Mouse (Mus musculus): Measurements from ENCODE around the gene Slc36a1.

Gene Slc36a1

GRCm38 (mm10) chr11:55208001-55208690, 4.0 kb downstream of the Slc36a1 start:
- DNase-seq (ENCODE audit: low read depth in 2 of 2, low spot score in 2 of 2): no peak

- DNase-seq (ENCODE audit: low read depth in 2 of 2, low spot score in 2 of 2): no peak
Measured at GRCm38 (mm10) chr11:55209032-55209431, 4.9 kb downstream of the Slc36a1 start.

GRCm38 (mm10) chr11:55209626-55210353, 5.6 kb downstream of the Slc36a1 start:
- no peak for DNase-seq (ENCODE audit: low read depth in 2 of 2, low spot score in 2 of 2)

GRCm38 (mm10) chr11:55213518-55213917, 9.4 kb downstream of the Slc36a1 start:
- no peak for DNase-seq (ENCODE audit: low read depth in 2 of 2, low spot score in 2 of 2)

DNA sequence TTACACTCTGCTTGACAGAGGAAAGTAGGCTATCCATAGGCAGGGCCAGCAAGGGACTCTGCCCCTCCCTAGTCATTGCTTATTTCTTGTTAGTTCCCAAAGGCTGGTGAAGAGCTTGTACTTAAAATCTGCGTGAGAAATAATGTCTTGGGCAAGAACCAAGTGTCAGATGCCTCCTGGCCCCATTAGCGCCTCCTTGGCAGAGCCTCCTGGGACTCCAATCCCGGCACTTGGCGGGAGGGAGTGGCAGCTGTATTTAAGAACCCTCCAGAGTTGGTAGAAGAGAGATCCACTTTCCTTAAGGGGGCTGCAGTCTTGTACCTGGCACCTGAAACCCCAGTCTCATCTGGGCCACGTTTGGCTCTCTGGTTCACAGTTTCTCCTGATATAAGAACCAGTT, 10.0 kb downstream of the Slc36a1 start:
- no peak for DNase-seq (ENCODE audit: low read depth in 2 of 2, low spot score in 2 of 2)

DNA sequence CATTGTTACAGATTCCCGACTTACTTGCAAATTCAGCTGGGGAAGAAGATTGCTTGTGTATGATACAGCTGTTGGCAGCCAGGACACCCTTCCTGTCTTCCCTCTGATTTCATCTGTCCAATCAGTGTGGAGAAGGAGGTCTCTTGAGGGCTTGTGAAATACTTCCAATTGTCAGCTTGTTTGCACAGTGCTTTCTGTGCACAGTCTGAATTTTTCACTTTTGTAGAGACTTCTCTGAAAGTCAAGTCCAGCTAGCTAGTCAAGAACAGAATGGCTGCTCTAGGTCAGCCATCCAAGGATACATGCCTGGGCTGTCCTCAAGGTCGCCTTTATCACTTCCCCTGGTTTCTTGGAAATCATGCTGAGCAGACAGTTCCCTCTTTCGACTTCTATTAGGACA, 10.8 kb downstream of the Slc36a1 start:
- DNase-seq (ENCODE audit: low read depth in 2 of 2, low spot score in 2 of 2): no peak

- no peak for DNase-seq (ENCODE audit: low read depth in 2 of 2, low spot score in 2 of 2)
Measured at GRCm38 (mm10) chr11:55216061-55216460, 11.9 kb downstream of the Slc36a1 start.

GRCm38 (mm10) chr11:55216830-55217229, 12.7 kb downstream of the Slc36a1 start:
- no peak for DNase-seq (ENCODE audit: low read depth in 2 of 2, low spot score in 2 of 2)

DNA sequence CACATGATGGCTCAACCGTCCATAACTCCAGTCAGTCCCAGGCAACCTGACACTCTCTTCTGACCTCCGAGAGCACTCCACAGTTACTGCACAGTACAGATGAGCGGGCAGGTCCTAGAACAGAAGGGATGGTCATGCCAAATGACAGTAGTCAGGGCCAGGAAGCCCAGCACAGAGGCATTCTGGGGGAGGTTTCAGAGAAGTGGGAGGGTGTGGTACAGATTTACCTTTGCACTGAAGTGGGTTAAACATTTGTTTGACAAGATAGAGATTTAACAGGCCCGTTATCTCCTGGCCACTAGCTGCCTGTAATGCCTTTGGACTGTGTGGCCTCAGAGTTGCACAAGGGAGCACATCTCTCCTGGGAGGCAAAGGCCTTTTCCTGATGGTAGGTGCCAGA, 13.3 kb downstream of the Slc36a1 start:
- no peak for DNase-seq (ENCODE audit: low read depth in 2 of 2, low spot score in 2 of 2)

GRCm38 (mm10) chr11:55217880-55218279, 13.7 kb downstream of the Slc36a1 start:
- DNase-seq (ENCODE audit: low read depth in 2 of 2, low spot score in 2 of 2): no peak

- no peak for DNase-seq (ENCODE audit: low read depth in 2 of 2, low spot score in 2 of 2)
Measured at GRCm38 (mm10) chr11:55218473-55218872, 14.3 kb downstream of the Slc36a1 start.

DNA sequence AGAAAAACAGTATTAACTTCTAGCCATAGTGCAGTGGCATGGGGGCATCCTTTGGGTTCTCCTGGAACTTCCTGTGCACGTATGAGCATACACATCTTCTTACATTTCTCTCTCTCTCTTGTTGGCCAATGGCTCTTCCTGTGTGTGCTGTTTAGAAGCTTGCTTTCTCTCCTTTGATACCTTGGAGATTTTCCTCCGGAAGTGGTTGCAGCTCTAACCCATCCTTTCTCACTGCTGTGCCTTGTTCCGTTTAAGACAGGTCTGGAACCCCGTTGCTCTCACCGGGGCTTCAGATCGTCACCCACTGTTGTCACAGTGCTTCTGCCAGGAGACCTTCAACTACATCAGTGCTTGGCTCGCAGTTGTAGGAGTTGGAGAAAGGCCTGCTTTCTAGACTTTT, 17.2 kb downstream of the Slc36a1 start:
- no peak for DNase-seq (ENCODE audit: low read depth in 2 of 2, low spot score in 2 of 2)

DNA sequence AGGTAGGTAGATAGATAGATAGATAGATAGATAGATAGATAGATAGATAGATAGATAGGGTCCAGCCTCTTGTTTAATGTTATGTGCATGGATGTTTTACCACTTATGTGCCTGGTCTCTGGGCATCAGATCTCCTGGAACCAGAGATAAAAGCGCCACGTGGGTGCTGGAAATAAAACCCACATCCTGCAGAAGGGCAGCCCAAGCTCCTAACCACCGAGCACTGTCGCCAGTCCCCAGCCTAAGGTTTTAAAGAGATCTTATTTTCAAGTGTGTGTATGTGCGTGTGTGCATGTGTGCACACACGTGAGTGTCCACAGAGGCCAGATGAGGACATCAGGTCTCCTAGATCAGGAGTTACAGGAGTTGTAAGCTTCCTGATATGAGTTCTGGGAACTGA, 26.9 kb downstream of the Slc36a1 start:
- no peak for DNase-seq (ENCODE audit: low read depth in 2 of 2, low spot score in 2 of 2)

DNA sequence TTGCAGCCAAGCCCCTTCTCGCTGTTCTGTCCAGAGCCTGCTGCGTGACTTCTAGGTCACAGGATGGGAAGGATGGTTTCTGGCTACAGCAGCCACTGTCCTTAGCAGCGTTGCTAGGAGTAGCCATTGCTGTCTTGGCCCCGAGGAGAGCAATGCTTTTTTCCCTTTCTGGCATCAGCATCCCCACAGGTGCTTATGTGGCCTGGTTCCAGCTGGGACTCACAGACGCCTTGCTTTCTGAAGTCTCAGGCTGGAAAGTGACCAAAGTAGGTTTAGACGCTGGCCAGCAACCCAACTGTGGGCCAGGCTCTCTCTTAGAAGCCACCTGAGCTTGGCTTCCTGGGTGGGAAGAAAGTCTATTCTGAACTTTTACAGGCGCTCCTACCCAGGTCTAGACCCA, 30.1 kb downstream of the Slc36a1 start:
- DNase-seq (ENCODE audit: low read depth in 2 of 2, low spot score in 2 of 2): no peak

- DNase-seq (ENCODE audit: low read depth in 2 of 2, low spot score in 2 of 2): no peak
Measured at GRCm38 (mm10) chr11:55234791-55235190, 30.6 kb downstream of the Slc36a1 start.

GRCm38 (mm10) chr11:55236815-55237214, 32.7 kb downstream of the Slc36a1 start:
- DNase-seq (ENCODE audit: low read depth in 2 of 2, low spot score in 2 of 2): no peak

- DNase-seq (ENCODE audit: low read depth in 2 of 2, low spot score in 2 of 2): no peak
Measured at GRCm38 (mm10) chr11:55239496-55239895, 35.3 kb downstream of the Slc36a1 start.

DNA sequence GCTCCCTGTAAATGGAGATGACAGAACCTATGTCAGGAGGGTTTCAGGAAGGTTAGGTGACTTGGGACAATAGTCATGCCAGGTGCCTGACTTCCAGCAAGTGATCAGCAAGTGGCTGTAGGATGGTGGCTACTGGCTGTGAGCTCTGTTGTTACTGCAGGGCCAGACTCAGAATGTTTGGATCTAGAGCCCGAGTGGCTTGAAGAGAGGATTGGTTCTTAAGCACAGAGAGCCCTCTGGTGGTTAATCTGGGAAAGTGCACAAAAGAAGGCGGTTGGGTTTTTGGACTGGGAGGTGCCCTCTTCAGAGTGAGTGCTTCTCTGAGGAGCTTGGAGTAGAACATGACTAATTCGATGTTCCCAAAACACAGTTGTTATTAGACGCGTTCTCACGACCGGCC, 36.4 kb downstream of the Slc36a1 start:
- peak; percentile 59 to 70 for DNase-seq (ENCODE audit: low read depth in 2 of 2, low spot score in 2 of 2)

DNA sequence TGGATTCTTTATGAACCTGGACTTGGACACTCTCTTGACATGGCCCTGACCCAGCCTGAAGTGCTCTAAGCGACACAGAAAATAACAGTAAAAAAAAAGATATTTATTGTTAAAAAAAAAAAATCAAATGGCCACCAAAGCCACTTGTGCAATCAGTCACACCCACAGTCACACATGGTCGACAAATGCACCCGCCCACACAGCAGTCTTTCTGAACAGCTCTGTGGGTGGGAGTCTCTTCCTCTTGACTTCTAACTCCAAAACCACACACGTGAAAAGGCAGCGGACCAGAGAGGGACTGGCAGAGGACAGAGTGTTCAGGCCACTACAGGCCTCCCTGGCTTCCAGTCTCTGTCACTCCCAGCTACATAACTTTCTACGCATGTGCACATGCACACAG, 46.4 kb downstream of the Slc36a1 start:
- no peak for DNase-seq (ENCODE audit: low read depth in 2 of 2, low spot score in 2 of 2)

DNA sequence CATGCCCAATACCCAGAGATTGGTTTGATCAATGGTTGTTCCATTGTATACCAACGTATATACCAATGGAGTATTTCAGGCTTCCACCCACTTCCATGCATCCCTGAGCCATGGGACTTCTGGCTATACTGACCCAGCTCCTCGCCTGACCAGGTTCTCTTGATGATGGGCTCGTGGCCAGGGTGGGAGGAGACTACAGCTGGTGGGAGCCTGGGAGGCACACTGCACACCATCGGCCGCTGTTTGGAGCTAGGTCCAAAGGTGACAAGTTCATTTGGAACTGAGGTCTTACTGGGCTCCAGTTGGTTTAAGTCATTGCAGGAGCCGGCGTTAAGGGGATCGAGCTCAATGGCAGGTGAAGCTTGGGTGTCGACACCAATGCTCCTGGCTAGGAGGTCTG, 49.2 kb downstream of the Slc36a1 start:
- DNase-seq (ENCODE audit: low read depth in 2 of 2, low spot score in 2 of 2): no peak

DNA sequence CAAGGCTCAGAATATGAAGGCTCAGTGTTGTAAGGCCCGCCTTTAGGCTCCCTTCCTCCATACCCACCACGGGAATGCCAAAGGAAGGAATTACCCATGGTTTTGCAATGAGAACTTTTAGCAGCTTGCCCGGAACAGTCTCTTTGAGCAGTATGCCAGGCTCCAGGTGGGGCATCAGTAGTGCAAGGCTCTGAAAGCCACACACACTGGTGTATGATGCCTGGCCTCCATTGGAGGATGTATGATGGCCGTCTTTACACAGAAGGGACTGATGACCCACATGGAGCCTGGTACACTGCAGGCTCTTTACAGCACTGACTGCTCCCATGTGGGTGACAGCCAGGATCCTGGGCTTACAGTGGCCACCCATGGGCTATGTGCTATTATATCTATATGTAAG, 57.0 kb downstream of the Slc36a1 start:
- no peak for DNase-seq (ENCODE audit: low read depth in 2 of 2, low spot score in 2 of 2)

- no peak for DNase-seq (ENCODE audit: low read depth in 2 of 2, low spot score in 2 of 2)
Measured at GRCm38 (mm10) chr11:55262000-55262399, 57.9 kb downstream of the Slc36a1 start.

DNA sequence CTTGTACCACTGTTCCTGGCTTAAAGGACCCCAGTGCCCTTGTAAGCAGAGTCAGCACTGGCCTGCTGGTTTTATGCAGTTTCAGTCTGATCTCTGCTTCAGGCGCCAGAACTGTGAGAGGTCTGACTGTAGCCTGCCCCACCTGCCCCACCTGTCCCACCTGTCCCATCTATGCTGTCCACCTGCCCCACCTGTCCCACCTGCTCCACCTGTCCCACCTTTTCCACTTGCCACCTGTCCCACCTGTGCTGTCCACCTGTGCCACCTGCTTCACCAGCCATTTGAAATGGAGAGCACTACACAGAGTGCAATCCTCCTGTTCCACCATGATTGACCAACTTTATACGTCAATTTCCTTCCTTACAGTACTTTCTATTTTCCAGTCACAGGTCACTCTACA, 60.2 kb downstream of the Slc36a1 start:
- no peak for DNase-seq (ENCODE audit: low read depth in 2 of 2, low spot score in 2 of 2)
